Mouse (Mus musculus): ENCODE data around the gene Sppl2c. TPM values are rescaled to one million over a fixed set of nuclear protein-coding genes. Genes with fewer than 3 reads are reported as not detected.
"Not testable (repeated sequence)": the region's sequence is repeated elsewhere in the genome, so short reads cannot be mapped to it uniquely, and the experiment has no call there.

Sppl2c gene
- polyA plus RNA-seq, 1 experiment = not detected

- H3K4me3 ChIP-seq (ENCODE audit: insufficient read depth, low read length) = no peak overlapping the region
These were observed 1.6 kb downstream of the Sppl2c start for GRCm38 (mm10) chr11:104187766-104188165.

GRCm38 (mm10) chr11:104190008-104190407 is 3.9 kb downstream of the Sppl2c start:
- no peak overlapping the region for H3K4me3 ChIP-seq (ENCODE audit: insufficient read depth, low read length)
- H3K4me1 ChIP-seq (ENCODE audit: control insufficient read depth, insufficient read depth, low read length) = no peaks in the 10 kb centered on the region
- H3K27ac ChIP-seq (ENCODE audit: insufficient read depth, low read depth, low read length) = no peak overlapping the region
- TF ChIP-seq CTCF (IDR thresholded peaks at IDR 0.05; ENCODE audit: low read depth, low read length) (no peak), POLR2A (IDR thresholded peaks at IDR 0.05; ENCODE audit: borderline replicate concordance, low read depth, low read length) (no peak)

More at GRCm38 (mm10) chr11:104187766-104188165, 1.6 kb downstream of the Sppl2c start:
- Histone ChIP-seq H3K27ac (ENCODE audit: insufficient read depth, low read depth, low read length) (no peak overlapping the region), H3K4me1 (ENCODE audit: control insufficient read depth, insufficient read depth, low read length) (no peaks in the 10 kb centered on the region)
- TF ChIP-seq POLR2A (IDR thresholded peaks at IDR 0.05; ENCODE audit: borderline replicate concordance, low read depth, low read length) (no peak), CTCF (IDR thresholded peaks at IDR 0.05; ENCODE audit: low read depth, low read length) (no peak)

- TF ChIP-seq CTCF (IDR thresholded peaks at IDR 0.05; ENCODE audit: low read depth, low read length) (no peak), POLR2A (IDR thresholded peaks at IDR 0.05; ENCODE audit: borderline replicate concordance, low read depth, low read length) (no peak)
- no peaks in the 10 kb centered on the region for H3K4me1 ChIP-seq (ENCODE audit: control insufficient read depth, insufficient read depth, low read length)
- H3K27ac ChIP-seq (ENCODE audit: insufficient read depth, low read depth, low read length) = no peak overlapping the region
- no peak overlapping the region for H3K4me3 ChIP-seq (ENCODE audit: insufficient read depth, low read length)
These were observed 9.3 kb downstream of the Sppl2c start for GRCm38 (mm10) chr11:104195382-104195781.

GRCm38 (mm10) chr11:104195791-104196190 is 9.7 kb downstream of the Sppl2c start:
- Histone ChIP-seq H3K4me1 (ENCODE audit: control insufficient read depth, insufficient read depth, low read length) (no peaks in the 10 kb centered on the region), H3K27ac (ENCODE audit: insufficient read depth, low read depth, low read length) (no peak overlapping the region)
- TF ChIP-seq POLR2A (IDR thresholded peaks at IDR 0.05; ENCODE audit: borderline replicate concordance, low read depth, low read length) = no peak
- TF ChIP-seq CTCF (IDR thresholded peaks at IDR 0.05; ENCODE audit: low read depth, low read length) = peak; percentile 57

GRCm38 (mm10) chr11:104197861-104198260 is 11.7 kb downstream of the Sppl2c start:
- H3K27ac ChIP-seq (ENCODE audit: insufficient read depth, low read depth, low read length) = no peak overlapping the region
- TF ChIP-seq CTCF (IDR thresholded peaks at IDR 0.05; ENCODE audit: low read depth, low read length) (no peak), POLR2A (IDR thresholded peaks at IDR 0.05; ENCODE audit: borderline replicate concordance, low read depth, low read length) (no peak)
- H3K4me1 ChIP-seq (ENCODE audit: control insufficient read depth, insufficient read depth, low read length) = no peaks in the 10 kb centered on the region

More at GRCm38 (mm10) chr11:104195791-104196190, 9.7 kb downstream of the Sppl2c start:
- no peak overlapping the region for H3K4me3 ChIP-seq (ENCODE audit: insufficient read depth, low read length)

GRCm38 (mm10) chr11:104203271-104203670 is 17.1 kb downstream of the Sppl2c start:
- H3K4me1 ChIP-seq (ENCODE audit: control insufficient read depth, insufficient read depth, low read length) = no peaks in the 10 kb centered on the region
- no peak for TF ChIP-seq POLR2A (IDR thresholded peaks at IDR 0.05; ENCODE audit: borderline replicate concordance, low read depth, low read length)
- no peak overlapping the region for H3K27ac ChIP-seq (ENCODE audit: insufficient read depth, low read depth, low read length)
- no peak overlapping the region for H3K4me3 ChIP-seq (ENCODE audit: insufficient read depth, low read length)

More at GRCm38 (mm10) chr11:104197861-104198260, 11.7 kb downstream of the Sppl2c start:
- no peak overlapping the region for H3K4me3 ChIP-seq (ENCODE audit: insufficient read depth, low read length)

GRCm38 (mm10) chr11:104206573-104206972 is 20.4 kb downstream of the Sppl2c start:
- no peak for TF ChIP-seq CTCF (IDR thresholded peaks at IDR 0.05; ENCODE audit: low read depth, low read length)
- no peak for TF ChIP-seq POLR2A (IDR thresholded peaks at IDR 0.05; ENCODE audit: borderline replicate concordance, low read depth, low read length)
- Histone ChIP-seq H3K4me3 (ENCODE audit: insufficient read depth, low read length) (no peak overlapping the region), H3K4me1 (ENCODE audit: control insufficient read depth, insufficient read depth, low read length) (no peaks in the 10 kb centered on the region), H3K27ac (ENCODE audit: insufficient read depth, low read depth, low read length) (no peak overlapping the region)

GRCm38 (mm10) chr11:104209041-104209440 is 22.9 kb downstream of the Sppl2c start:
- Histone ChIP-seq H3K4me3 (ENCODE audit: insufficient read depth, low read length) (no peak overlapping the region), H3K4me1 (ENCODE audit: control insufficient read depth, insufficient read depth, low read length) (no peaks in the 10 kb centered on the region), H3K27ac (ENCODE audit: insufficient read depth, low read depth, low read length) (no peak overlapping the region)
- TF ChIP-seq CTCF (IDR thresholded peaks at IDR 0.05; ENCODE audit: low read depth, low read length) (no peak), POLR2A (IDR thresholded peaks at IDR 0.05; ENCODE audit: borderline replicate concordance, low read depth, low read length) (no peak)

- no peak overlapping the region for H3K4me3 ChIP-seq (ENCODE audit: insufficient read depth, low read length)
- no peak overlapping the region for H3K27ac ChIP-seq (ENCODE audit: insufficient read depth, low read depth, low read length)
- no peaks in the 10 kb centered on the region for H3K4me1 ChIP-seq (ENCODE audit: control insufficient read depth, insufficient read depth, low read length)
- TF ChIP-seq CTCF (IDR thresholded peaks at IDR 0.05; ENCODE audit: low read depth, low read length) (no peak), POLR2A (IDR thresholded peaks at IDR 0.05; ENCODE audit: borderline replicate concordance, low read depth, low read length) (no peak)
These were observed 25.1 kb downstream of the Sppl2c start for GRCm38 (mm10) chr11:104211251-104211650.

GRCm38 (mm10) chr11:104214128-104214527 is 28.0 kb downstream of the Sppl2c start:
- not testable (repeated sequence) for H3K27ac ChIP-seq (ENCODE audit: insufficient read depth, low read depth, low read length); H3K4me3 ChIP-seq (ENCODE audit: insufficient read depth, low read length); H3K4me1 ChIP-seq (ENCODE audit: control insufficient read depth, insufficient read depth, low read length)

GRCm38 (mm10) chr11:104218075-104218474 is 31.9 kb downstream of the Sppl2c start:
- TF ChIP-seq POLR2A (IDR thresholded peaks at IDR 0.05; ENCODE audit: borderline replicate concordance, low read depth, low read length) (no peak), CTCF (IDR thresholded peaks at IDR 0.05; ENCODE audit: low read depth, low read length) (no peak)
- no peak overlapping the region for H3K4me3 ChIP-seq (ENCODE audit: insufficient read depth, low read length)
- no peaks in the 10 kb centered on the region for H3K4me1 ChIP-seq (ENCODE audit: control insufficient read depth, insufficient read depth, low read length)
- H3K27ac ChIP-seq (ENCODE audit: insufficient read depth, low read depth, low read length) = no peak overlapping the region

All from bone marrow macrophage, adult 2 months (primary cell).